Mouse (Mus musculus): ENCODE data around the gene Pik3r1. TPM values are rescaled to one million over a fixed set of nuclear protein-coding genes. Genes with fewer than 3 reads are reported as not detected.
A peak's percentile ranks its signal among the peaks of the same experiment; 100 is the strongest.

Gene Pik3r1
- total RNA-seq, 2 experiments from 2014 or later = 147 to 153 TPM

DNA sequence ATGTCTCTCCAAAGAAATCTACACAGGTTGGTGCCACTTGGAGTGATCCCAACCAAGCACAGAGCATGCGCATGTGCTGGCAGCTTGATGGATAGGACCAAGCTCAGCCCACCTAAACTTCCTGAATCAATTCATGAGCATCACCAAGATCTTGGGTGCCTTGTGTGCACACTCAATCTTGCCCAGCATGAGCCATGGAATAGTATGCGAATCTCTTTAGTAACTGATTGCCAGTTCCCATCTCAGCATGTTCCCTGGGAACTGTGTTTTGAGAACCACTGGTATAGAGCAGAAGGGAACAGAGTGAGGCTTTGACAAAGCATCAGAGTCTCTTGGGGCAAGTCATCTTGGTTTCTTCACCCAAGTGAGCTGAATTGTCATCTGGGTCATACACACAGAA, 107.8 kb downstream of the Pik3r1 start:
- intact Hi-C loops (cut with DNase I) = no loop called here
- no peak for DNase-seq (ENCODE audit: low spot score in 2 of 2)

DNA sequence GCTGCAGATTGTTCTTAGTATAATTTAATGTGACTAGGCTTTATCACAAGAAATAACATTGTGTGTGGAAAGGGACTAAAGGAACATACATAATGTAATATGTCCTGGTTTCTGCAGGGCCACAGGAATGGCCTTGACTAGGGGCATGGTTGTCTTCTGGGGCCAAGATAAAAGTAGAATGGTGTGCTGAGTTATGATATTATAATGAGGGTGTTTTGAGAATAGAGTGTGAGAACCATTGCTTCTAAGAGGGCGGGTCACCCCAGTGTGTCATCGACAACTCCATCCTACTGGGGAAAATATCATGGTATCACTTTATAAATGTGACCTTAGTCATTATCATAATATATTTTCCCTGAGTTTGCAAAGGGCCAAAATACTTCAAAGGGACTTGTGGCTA, 115.9 kb downstream of the Pik3r1 start:
- no peak for DNase-seq (ENCODE audit: low spot score in 2 of 2)

DNA sequence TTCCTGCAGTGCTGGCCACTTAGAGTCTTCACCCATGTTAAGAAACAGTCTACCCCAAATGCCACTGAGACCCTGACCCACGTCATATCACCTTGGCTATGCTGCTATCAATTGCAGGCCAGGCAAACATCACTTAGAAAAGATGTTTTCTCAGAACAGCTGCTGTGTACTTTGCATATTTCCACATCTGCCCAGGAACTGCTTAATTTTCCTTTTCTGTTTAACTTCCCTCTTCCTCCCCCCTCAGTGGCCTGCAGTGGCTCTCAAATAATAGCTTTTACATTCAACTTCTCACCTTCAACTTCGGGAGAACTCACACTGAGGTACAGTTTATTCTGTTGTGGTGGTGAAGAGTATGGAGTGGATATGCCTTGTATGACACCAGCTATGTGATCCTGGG, 126.4 kb downstream of the Pik3r1 start:
- intact Hi-C loops (cut with DNase I) = no loop called here
- DNase-seq (ENCODE audit: low spot score in 2 of 2) = no peak

More for the DNA sequence above, 115.9 kb downstream of the Pik3r1 start:
- intact Hi-C loops (cut with DNase I) = no loop called here

DNA sequence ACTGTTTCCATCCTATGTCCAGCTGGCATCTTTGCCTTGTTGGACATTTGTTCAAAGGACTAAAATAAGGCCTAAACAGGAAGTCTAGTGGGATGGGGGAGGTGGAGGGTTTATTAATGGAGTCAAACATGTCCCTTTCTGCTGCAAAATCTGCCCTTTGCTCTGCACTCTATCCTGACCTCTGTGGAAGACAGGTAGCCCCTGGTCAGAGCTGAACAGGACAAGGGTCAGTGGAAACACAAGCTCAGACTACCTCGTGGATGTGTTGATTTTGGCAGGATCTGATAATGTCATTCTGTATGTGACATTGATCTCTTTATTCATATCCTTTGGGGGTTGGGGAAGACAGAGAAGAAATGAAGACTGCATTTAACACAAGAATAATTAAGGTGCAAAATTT, 132.2 kb downstream of the Pik3r1 start:
- DNase-seq (ENCODE audit: low spot score in 2 of 2) = no peak
- intact Hi-C loops (cut with DNase I) = no loop called here

DNA sequence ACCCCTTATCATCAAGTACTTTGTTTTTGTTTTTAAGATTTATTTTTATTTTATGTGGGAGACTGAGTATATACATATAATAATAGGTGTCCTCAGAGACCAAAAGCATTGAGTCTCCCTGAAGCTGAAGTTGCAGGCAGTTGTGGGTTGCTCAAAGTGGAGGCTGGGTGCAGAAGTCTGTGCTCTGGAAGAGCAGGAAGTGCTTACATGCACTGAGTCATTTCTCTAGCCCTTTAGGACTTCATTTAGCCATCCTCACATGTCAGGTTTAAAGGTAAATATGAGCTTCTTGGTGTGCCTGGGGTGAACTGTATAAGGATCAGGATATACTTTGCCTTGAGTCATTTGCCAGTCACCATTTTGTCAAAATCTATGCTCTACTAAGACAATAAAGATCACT, 133.6 kb downstream of the Pik3r1 start:
- no peak for DNase-seq (ENCODE audit: low spot score in 2 of 2)
- intact Hi-C loops (cut with DNase I) = no loop called here

DNA sequence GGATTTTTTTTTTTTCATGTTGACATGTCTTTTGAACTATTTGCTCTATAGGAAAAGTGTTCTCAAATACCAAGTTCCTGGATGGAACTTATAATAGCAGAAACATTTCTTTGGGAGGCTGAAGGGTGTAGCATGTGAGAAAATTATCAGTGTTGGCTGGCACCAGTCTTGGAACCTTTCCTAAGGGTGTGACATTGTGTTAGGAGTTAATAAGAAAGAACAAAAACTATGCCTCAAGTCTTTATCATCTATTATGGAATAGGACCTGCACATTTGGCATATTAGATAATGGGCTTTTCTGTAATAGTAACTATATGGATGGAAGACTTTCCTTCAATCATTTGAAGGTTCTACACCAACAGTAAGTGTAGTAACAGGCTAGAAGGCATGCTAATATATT, 134.4 kb downstream of the Pik3r1 start:
- intact Hi-C loops (cut with DNase I) = no loop called here
- no peak for DNase-seq (ENCODE audit: low spot score in 2 of 2)

DNA sequence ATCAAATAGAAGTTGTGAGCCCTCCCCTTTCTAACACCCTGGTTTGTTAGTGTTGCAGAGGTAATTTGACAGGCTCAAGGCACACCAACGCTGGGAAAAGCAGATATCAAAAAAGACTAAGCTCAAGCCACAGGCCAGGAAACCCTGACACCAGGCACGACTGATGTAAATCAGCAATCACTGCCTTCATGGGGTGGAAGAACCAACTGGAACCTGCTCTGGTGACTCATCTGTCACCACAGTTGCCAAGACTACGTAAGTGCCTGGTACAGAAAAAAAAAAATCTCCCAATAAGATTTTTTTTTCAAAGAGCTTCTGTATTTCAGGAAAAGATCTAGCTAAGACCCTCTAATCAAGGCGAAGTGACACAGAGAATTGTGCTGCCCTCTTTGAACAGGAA, 135.2 kb downstream of the Pik3r1 start:
- intact Hi-C loops (cut with DNase I) = no loop called here

DNA sequence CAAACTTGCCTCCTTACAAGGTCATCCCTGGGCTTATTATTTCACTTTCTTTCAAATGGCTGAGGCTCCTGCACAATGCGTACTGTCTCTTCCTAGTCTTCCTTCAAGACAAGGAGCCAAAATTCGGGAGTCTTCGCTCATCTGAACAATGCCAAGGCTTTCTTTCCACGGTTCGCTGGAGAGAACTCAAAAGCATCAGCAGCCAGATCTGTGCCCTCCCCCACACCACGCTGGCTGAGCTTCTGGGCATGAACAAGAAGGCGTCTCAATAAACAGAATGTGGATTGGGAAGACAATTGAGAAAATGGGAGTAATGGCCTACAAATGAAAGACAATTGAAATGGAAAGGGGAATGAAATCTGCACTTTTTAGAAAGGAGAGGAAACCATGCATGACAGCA, 136.5 kb downstream of the Pik3r1 start:
- intact Hi-C loops (cut with DNase I) = no loop called here
- DNase-seq (ENCODE audit: low spot score in 2 of 2) = peak; percentile 23 to 31

More for the DNA sequence above, 135.2 kb downstream of the Pik3r1 start:
- DNase-seq (ENCODE audit: low spot score in 2 of 2) = no peak

Data from left cerebral cortex, postnatal 36 days (tissue).